Mouse (Mus musculus): ENCODE results near the gene Gm2012.
"Not testable (repeated sequence)": the region's sequence is repeated elsewhere in the genome, so short reads cannot be mapped to it uniquely, and the experiment has no call there.

Gene Gm2012

GRCm38 (mm10) chrX:26231255-26231654, at the start of gene Gm2012:
Gene Gm2012, minus strand, starts transcription at chrX:26231355.
- not testable (repeated sequence) for DNase-seq (ENCODE audit: extremely low read depth, insufficient read length, low spot score)

- DNase-seq (ENCODE audit: extremely low read depth, insufficient read length, low spot score): not testable (repeated sequence)
Observed at GRCm38 (mm10) chrX:26159146-26159545, 72.0 kb downstream of the Gm2012 start.

Measured in 3134 (cell line).